Mouse (Mus musculus) stomach, postnatal 0 days (tissue): ENCODE measurements at regions not wholly inside any gene's neighbourhood (a gene's known extent, or its start where the extent isn't known, plus 50 kb on each side); places are given as distances from the start of the nearest gene placed in this dataset.

ENCODE experiments used
- ATAC-seq: fragments of 200-750 bp; cut with Nextera tagmentation; 2 replicates; pipeline ENCODE4 v1.8.0; 2017; ENCODE audit not compliant: low FRiP score, low TSS enrichment
- DNase-seq: peaks from one replicate; pipeline ENCODE4 v3.0.0-alpha.2; 2016; ENCODE audit warnings: low spot score
- H3K27ac ChIP-seq: fragments of 300-500 bp; sonication (generic); replicated peaks from 2 replicates; pipeline ENCODE4 v1.5.1; 2014; ENCODE audit warnings: mild to moderate bottlenecking, control low read depth
- H3K27me3 ChIP-seq: fragments of 300-500 bp; sonication (generic); 2 replicates; pipeline ENCODE4 v1.6.1; 2014; ENCODE audit warnings: low read length; ENCODE audit not compliant: control insufficient read depth, insufficient read depth
- H3K36me3 ChIP-seq: fragments of 300-500 bp; sonication (generic); 2 replicates; pipeline ENCODE4 v1.6.1; 2014; ENCODE audit warnings: low read length, mixed read lengths; ENCODE audit not compliant: control insufficient read depth, insufficient read depth
- H3K4me1 ChIP-seq: fragments of 300-500 bp; sonication (generic); replicated peaks from 2 replicates; pipeline ENCODE4 v1.6.1; 2014; ENCODE audit warnings: antibody characterized with exemption; ENCODE audit not compliant: control insufficient read depth, insufficient read depth
- H3K4me2 ChIP-seq: fragments of 300-500 bp; sonication (generic); replicated peaks from 2 replicates; pipeline ENCODE4 v1.6.1; 2014; ENCODE audit warnings: low read depth, mild to moderate bottlenecking, control low read depth, moderate library complexity
- H3K4me3 ChIP-seq: fragments of 300-500 bp; sonication (generic); 2 replicates; pipeline ENCODE4 v1.5.1; 2014; ENCODE audit warnings: low read depth, low read length, control low read depth
- H3K9ac ChIP-seq: fragments of 300-500 bp; sonication (generic); 2 replicates; pipeline ENCODE4 v1.6.1; 2014; ENCODE audit warnings: mild to moderate bottlenecking, low read length, control low read depth, mixed read lengths
- H3K9me3 ChIP-seq: fragments of 300-500 bp; sonication (generic); 2 replicates; pipeline ENCODE4 v1.6.1; 2016; ENCODE audit warnings: low read length; ENCODE audit not compliant: control insufficient read depth
- CTCF ChIP-seq: IDR thresholded peaks from 2 replicates; pipeline ENCODE4 v1.5.1; 2016; ENCODE audit warnings: antibody characterized with exemption, low read depth, mild to moderate bottlenecking, moderate library complexity
- EP300 ChIP-seq: optimal IDR thresholded peaks from 2 replicates; pipeline ENCODE3; 2016; ENCODE audit warnings: antibody characterized with exemption
- WGBS: fragments of 180-500 bp; shearing (Covaris S2); extraction: QIAGEN DNeasy Blood & Tissue Kit; methylation state at CpG from one replicate; pipeline ENCODE4 v1.1.7; 2014; 5-methylcytosine and 5-hydroxymethylcytosine counted together

GRCm38 (mm10) chr16:63278259-63278697 lies 424.2 kb downstream of the Pros1 start:
- no peaks in the 10 kb centered on the region for H3K27me3 ChIP-seq
- H3K4me1 ChIP-seq = no peaks in the 10 kb centered on the region
- TF ChIP-seq EP300 (no peak), CTCF (no peak)
- H3K4me2 ChIP-seq = no peak overlapping the region
- no peak for DNase-seq
- H3K27ac ChIP-seq = no peak overlapping the region
- H3K9me3 ChIP-seq = no peaks in the 10 kb centered on the region
- 59% methylated on average over 2 of the region's 2 CpGs for WGBS
- no peak for ATAC-seq
- H3K9ac ChIP-seq = no peak overlapping the region
- no peaks in the 10 kb centered on the region for H3K36me3 ChIP-seq
- H3K4me3 ChIP-seq = no peak overlapping the region

DNA sequence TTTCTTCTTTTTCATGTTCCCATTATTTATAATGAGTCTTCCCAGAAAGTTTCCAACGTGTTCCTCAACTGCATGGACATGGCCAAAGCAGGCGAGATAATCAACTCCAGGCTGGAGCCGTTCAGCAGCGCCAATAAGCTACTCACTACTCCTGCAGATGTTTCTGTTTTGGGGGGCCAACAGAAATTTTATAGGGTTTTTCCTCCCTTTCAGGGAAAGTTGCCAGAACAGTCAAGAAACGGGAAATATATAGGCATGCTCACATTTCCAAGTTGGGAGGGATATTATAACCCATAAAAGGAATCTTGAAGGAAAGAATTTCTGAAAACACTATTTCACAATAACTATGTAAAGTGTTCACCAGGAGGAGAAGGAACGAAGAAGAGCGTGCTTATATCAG lies 433.5 kb downstream of the Pros1 start:
- no peaks in the 10 kb centered on the region for H3K27me3 ChIP-seq
- H3K27ac ChIP-seq = no peak overlapping the region
- no peak overlapping the region for H3K4me3 ChIP-seq
- TF ChIP-seq EP300 = no peak
- no peak for TF ChIP-seq CTCF
- DNase-seq = no peak
- no peak overlapping the region for H3K4me2 ChIP-seq
- H3K4me1 ChIP-seq = no peaks in the 10 kb centered on the region
- WGBS = 52% methylated on average over 7 of the region's 7 CpGs
- no peaks in the 10 kb centered on the region for H3K9me3 ChIP-seq
- no peak overlapping the region for H3K9ac ChIP-seq
- no peak for ATAC-seq
- no peaks in the 10 kb centered on the region for H3K36me3 ChIP-seq

GRCm38 (mm10) chr16:63311676-63312075 lies 457.6 kb downstream of the Pros1 start:
- H3K4me1 ChIP-seq = no peaks in the 10 kb centered on the region
- TF ChIP-seq CTCF = no peak
- no peak for TF ChIP-seq EP300
- no peaks in the 10 kb centered on the region for H3K27me3 ChIP-seq
- no peak overlapping the region for H3K4me2 ChIP-seq
- DNase-seq = no peak
- 73% methylated on average over 1 of the region's 1 CpGs for WGBS
- no peak overlapping the region for H3K4me3 ChIP-seq
- no peaks in the 10 kb centered on the region for H3K36me3 ChIP-seq
- H3K9me3 ChIP-seq = no peaks in the 10 kb centered on the region
- H3K27ac ChIP-seq = no peak overlapping the region
- no peak for ATAC-seq
- no peak overlapping the region for H3K9ac ChIP-seq

DNA sequence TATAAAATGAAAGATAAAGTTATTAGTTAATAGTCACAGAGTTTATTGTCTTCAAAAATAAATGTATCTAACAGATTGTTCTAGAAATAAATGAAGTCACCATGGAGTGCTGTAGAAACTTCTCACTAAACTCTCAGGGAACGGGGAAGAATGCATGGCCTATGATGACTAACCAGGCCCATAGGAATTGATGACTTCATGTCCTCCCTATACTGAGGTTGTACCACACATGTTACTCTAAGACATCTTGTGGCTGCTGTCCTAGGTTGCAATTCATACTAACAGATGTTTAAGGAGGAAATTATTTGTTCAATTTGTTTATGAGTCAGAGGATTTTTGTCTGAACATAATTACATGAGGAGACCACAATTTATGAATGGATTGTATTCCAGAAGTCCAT lies 459.4 kb downstream of the Pros1 start:
- H3K27ac ChIP-seq = no peak overlapping the region
- no peaks in the 10 kb centered on the region for H3K4me1 ChIP-seq
- no peaks in the 10 kb centered on the region for H3K36me3 ChIP-seq
- no peaks in the 10 kb centered on the region for H3K9me3 ChIP-seq
- no peak overlapping the region for H3K4me2 ChIP-seq
- H3K4me3 ChIP-seq = no peak overlapping the region
- H3K27me3 ChIP-seq = no peaks in the 10 kb centered on the region
- ATAC-seq = no peak
- DNase-seq = no peak
- H3K9ac ChIP-seq = no peak overlapping the region
- 76% methylated on average over 1 of the region's 1 CpGs for WGBS
- no peak for TF ChIP-seq EP300
- no peak for TF ChIP-seq CTCF

DNA sequence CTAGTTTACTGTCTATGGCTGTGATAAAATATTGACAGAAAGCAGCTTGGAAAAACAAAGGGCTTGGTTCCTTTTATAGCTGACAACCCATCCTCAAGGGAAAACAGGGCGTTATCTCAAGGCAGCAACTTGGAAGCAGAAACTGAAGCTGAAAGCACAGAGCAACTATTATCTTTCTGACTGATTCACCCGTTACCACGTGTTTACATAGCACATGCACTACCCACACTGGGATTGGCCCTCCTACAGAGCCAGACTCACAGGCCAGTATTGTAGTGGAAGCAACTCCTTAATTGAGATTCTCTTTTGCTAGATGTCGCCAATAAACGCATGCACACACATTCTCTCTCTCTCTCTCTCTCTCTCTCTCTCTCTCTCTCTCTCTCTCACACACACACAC lies 465.5 kb downstream of the Pros1 start:
- Histone ChIP-seq H3K9ac (no peak overlapping the region), H3K27me3 (no peaks in the 10 kb centered on the region), H3K4me1 (no peaks in the 10 kb centered on the region), H3K4me3 (no peak overlapping the region), H3K4me2 (no peak overlapping the region), H3K9me3 (no peaks in the 10 kb centered on the region), H3K36me3 (no peaks in the 10 kb centered on the region), H3K27ac (no peak overlapping the region)
- TF ChIP-seq CTCF (no peak), EP300 (no peak)
- no peak for DNase-seq
- 47% methylated on average over 5 of the region's 5 CpGs for WGBS
- no peak for ATAC-seq

- WGBS = 89% methylated on average over 6 of the region's 6 CpGs
- no peaks in the 10 kb centered on the region for H3K9me3 ChIP-seq
- H3K27ac ChIP-seq = no peak overlapping the region
- H3K27me3 ChIP-seq = no peaks in the 10 kb centered on the region
- ATAC-seq (no peak), DNase-seq (no peak)
- no peak overlapping the region for H3K4me2 ChIP-seq
- no peaks in the 10 kb centered on the region for H3K36me3 ChIP-seq
- no peak overlapping the region for H3K9ac ChIP-seq
- TF ChIP-seq CTCF = no peak
- no peak for TF ChIP-seq EP300
- H3K4me3 ChIP-seq = no peak overlapping the region
- H3K4me1 ChIP-seq = no peaks in the 10 kb centered on the region
Measured at GRCm38 (mm10) chr16:63351511-63352125, 497.5 kb downstream of the Pros1 start.
